Mouse (Mus musculus) ES-Bruce4 (cell line): ENCODE results near the gene Plin3. TPM values are rescaled to one million over a fixed set of nuclear protein-coding genes. Genes with fewer than 3 reads are reported as not detected.
A peak's percentile ranks its signal among the peaks of the same experiment; 100 is the strongest.

Experiments used
- H3K27ac ChIP-seq: 2 replicates; pipeline ENCODE4 v1.5.1; 2012; ENCODE audit warnings: low read length, inconsistent platforms; ENCODE audit not compliant: insufficient read depth
- H3K27me3 ChIP-seq: 2 replicates; pipeline ENCODE4 v1.6.1; 2012; ENCODE audit warnings: mild to moderate bottlenecking, low read length, inconsistent platforms; ENCODE audit not compliant: control insufficient read depth, poor library complexity, insufficient read depth, severe bottlenecking
- H3K36me3 ChIP-seq: 2 replicates; pipeline ENCODE4 v1.6.1; 2012; ENCODE audit warnings: inconsistent platforms, mild to moderate bottlenecking, low read length, moderate library complexity; ENCODE audit not compliant: control insufficient read depth, poor library complexity, insufficient read depth, severe bottlenecking
- H3K4me1 ChIP-seq: one replicate; pipeline ENCODE4 v1.8.1; 2011; ENCODE audit warnings: low read length; ENCODE audit not compliant: control insufficient read depth, insufficient read depth
- H3K4me3 ChIP-seq: 2 replicates; pipeline ENCODE4 v1.5.1; 2011; ENCODE audit warnings: low read depth, mild to moderate bottlenecking, low read length
- H3K9ac ChIP-seq: 2 replicates; pipeline ENCODE4 v1.6.1; 2012; ENCODE audit warnings: low read depth, mild to moderate bottlenecking, inconsistent platforms; ENCODE audit not compliant: poor library complexity, severe bottlenecking
- H3K9me3 ChIP-seq: replicated peaks from 2 replicates; pipeline ENCODE4 v1.6.1; 2012; ENCODE audit warnings: mild to moderate bottlenecking, low read length, inconsistent platforms; ENCODE audit not compliant: control insufficient read depth, poor library complexity, insufficient read depth, severe bottlenecking
- CTCF ChIP-seq: IDR thresholded peaks from one replicate; pipeline ENCODE4 v1.8.1; 2011; ENCODE audit warnings: low read depth, low read length
- EP300 ChIP-seq: IDR thresholded peaks from 2 replicates; pipeline ENCODE4 v1.6.1; 2011; ENCODE audit warnings: low read depth, low read length; ENCODE audit not compliant: insufficient read depth
- POLR2A ChIP-seq: IDR thresholded peaks from one replicate; pipeline ENCODE4 v1.8.1; 2011; ENCODE audit warnings: low read length; ENCODE audit not compliant: insufficient read depth
- polyA plus RNA-seq: library from polyadenylated mRNA; stranded (reverse); fragments of >200 nt; gene quantifications from 2 replicates; pipeline ENCODE4 v1.2.4, GENCODE M21; 2011; ENCODE audit warnings: low read depth; ENCODE audit not compliant: missing spikeins, insufficient read depth, insufficient read length

The Plin3 gene
- polyA plus RNA-seq, 1 experiment, result 57.1 TPM

DNA sequence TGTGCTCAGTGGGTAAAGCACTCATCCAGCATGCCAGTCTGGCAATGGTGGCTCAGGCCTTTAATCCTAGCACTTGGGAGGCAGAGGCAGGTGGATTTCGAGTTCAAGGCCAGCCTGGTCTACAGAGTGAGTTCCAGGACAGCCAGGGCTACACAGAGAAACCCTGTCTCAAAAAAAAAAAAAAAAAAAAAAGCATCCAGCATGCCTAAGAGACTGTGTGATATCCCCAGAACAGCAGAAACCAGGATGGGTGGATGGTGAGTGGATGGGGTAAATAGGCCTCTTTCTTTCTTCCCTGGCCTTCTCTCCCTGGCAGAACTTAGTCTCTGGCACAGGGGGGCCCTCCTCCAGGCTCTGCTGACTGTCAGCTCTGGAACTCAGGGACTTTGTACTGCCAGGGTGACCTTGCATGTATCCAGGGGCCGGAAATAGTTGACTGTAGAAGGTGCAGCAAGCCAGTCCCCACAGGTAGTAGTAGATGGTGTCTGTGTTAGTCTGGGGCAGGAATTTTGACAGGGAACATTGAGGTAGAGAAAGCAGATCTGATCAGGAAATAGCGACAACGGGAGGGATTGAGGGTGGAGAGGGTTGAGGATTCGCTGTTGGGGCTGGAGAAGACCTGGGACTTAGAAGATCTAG is 16.7 kb downstream of the Plin3 start:
- no peaks in the 10 kb centered on the region for H3K9me3 ChIP-seq
- H3K9ac ChIP-seq, result peak overlapping the region; percentile 62
- H3K36me3 ChIP-seq, result peaks cover 6% of the 10 kb centered on the region
- no peaks in the 10 kb centered on the region for H3K27me3 ChIP-seq
- peaks cover 3% of the 10 kb centered on the region for H3K4me1 ChIP-seq
- H3K27ac ChIP-seq, result 0 out of 2 replicates have a peak overlapping the region, but pooled peaks have one; percentile 26
- H3K4me3 ChIP-seq, result peak overlapping the region; percentile 86
- TF ChIP-seq POLR2A, result no peak
- TF ChIP-seq EP300, result no peak
- no peak for TF ChIP-seq CTCF

GRCm38 (mm10) chr17:56273986-56274385 is 18.7 kb downstream of the Plin3 start:
- no peak overlapping the region for H3K4me3 ChIP-seq
- H3K36me3 ChIP-seq, result peaks cover 4% of the 10 kb centered on the region
- no peak for TF ChIP-seq CTCF
- TF ChIP-seq EP300, result no peak
- no peak for TF ChIP-seq POLR2A
- H3K27ac ChIP-seq, result no peak overlapping the region
- no peaks in the 10 kb centered on the region for H3K9me3 ChIP-seq
- no peaks in the 10 kb centered on the region for H3K4me1 ChIP-seq
- no peaks in the 10 kb centered on the region for H3K27me3 ChIP-seq
- H3K9ac ChIP-seq, result no peak overlapping the region

GRCm38 (mm10) chr17:56273482-56273881 is 19.2 kb downstream of the Plin3 start:
- Histone ChIP-seq H3K9me3 (no peaks in the 10 kb centered on the region), H3K4me3 (no peak overlapping the region), H3K36me3 (peaks cover 4% of the 10 kb centered on the region), H3K9ac (no peak overlapping the region), H3K27ac (no peak overlapping the region), H3K27me3 (no peaks in the 10 kb centered on the region), H3K4me1 (no peaks in the 10 kb centered on the region)
- TF ChIP-seq EP300, result no peak
- no peak for TF ChIP-seq POLR2A
- no peak for TF ChIP-seq CTCF

DNA sequence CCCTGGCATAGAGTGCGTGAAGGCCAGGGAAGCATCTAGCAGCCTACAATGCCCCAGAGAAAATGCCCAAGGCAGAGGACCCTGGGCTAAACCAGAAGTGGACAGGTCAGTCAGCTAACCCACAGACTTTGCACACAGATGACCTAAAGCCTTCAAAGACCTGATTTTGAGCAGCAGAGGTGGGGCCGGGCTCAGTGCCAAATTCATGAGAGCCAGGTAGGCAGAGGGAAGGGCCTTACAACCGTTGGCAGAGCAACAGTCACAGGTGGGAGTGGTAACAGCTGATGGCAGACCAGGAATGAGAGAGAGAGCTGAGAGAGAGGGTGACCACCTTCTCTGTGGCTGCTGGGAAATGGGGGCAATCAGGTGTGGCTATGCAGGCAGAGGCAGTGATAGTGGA is 20.0 kb downstream of the Plin3 start:
- Histone ChIP-seq H3K27me3 (no peaks in the 10 kb centered on the region), H3K9ac (no peak overlapping the region), H3K36me3 (no peaks in the 10 kb centered on the region; the same call in 1 of the 2 replicates), H3K4me3 (no peak overlapping the region), H3K4me1 (no peaks in the 10 kb centered on the region), H3K27ac (no peak overlapping the region), H3K9me3 (no peaks in the 10 kb centered on the region)
- TF ChIP-seq CTCF (no peak), EP300 (no peak), POLR2A (no peak)

DNA sequence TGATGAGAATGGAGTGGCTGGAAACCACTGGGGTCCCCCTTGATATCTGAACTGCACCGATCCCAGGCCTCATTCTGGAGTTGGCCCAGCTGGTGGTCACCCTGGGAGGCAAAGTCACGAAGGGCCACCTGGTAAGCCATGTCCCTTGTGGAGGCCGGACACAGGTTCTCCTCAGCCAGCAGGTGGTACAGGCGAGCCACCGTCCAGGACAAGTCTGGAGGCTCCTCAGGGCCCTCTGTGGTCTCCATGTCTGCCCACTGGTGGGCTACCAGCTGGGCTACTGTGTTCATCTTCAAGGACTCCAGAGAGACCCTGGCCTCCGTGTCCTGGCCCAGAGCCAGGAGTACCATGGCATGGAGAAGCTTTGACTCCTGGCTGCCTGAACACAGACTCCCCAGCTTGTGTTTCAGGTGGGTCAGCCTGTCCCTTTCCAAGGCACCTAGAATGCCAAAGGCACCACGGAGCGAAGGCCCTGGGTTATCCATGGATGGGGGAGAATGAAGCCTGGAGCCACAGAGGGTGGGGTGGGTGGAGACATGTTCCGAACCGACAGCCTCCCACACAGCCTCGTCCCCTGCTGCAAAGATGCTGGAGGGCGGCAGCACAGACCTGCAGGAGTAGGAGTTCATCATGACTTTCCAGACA is 20.9 kb downstream of the Plin3 start:
- no peaks in the 10 kb centered on the region for H3K27me3 ChIP-seq
- H3K27ac ChIP-seq, result no peak overlapping the region
- H3K4me1 ChIP-seq, result no peaks in the 10 kb centered on the region
- H3K4me3 ChIP-seq, result no peak overlapping the region
- H3K36me3 ChIP-seq, result no peaks in the 10 kb centered on the region; the same call in 1 of the 2 replicates
- H3K9ac ChIP-seq, result no peak overlapping the region
- H3K9me3 ChIP-seq, result no peaks in the 10 kb centered on the region
- TF ChIP-seq CTCF, result no peak

GRCm38 (mm10) chr17:56269741-56270140 is 22.9 kb downstream of the Plin3 start:
- no peak overlapping the region for H3K27ac ChIP-seq
- TF ChIP-seq POLR2A (no peak), CTCF (no peak), EP300 (no peak)
- no peaks in the 10 kb centered on the region for H3K27me3 ChIP-seq

More at GRCm38 (mm10) chr17:56269741-56270140, 22.9 kb downstream of the Plin3 start:
- Histone ChIP-seq H3K36me3 (no peaks in the 10 kb centered on the region; the same call in 1 of the 2 replicates), H3K9me3 (no peaks in the 10 kb centered on the region), H3K4me3 (peak overlapping the region; percentile 77), H3K4me1 (peaks cover 3% of the 10 kb centered on the region), H3K9ac (peak overlapping the region; percentile 57)
